Mouse (Mus musculus): Measurements from ENCODE around the gene Kansl1.

DNA sequence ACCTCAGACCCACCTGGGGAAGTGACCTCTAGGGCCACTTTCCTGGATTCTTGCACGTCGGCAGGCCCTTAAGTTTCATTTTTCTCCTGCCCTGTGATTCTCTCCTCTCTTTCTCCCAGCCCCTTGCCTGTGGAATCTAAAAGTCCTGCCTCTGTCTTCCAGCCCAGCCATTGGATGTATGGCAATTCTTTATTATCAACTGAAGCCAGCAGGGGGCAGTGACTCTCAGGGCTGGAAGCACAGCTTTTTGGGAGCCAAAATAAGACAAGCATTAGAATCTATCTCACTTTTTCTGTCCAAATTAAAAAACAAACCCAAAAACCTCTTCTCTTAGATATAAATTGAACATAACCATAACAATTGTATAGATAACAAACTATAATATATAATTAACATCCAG is 41.9 kb upstream of the Kansl1 start:
- TF ChIP-seq CTCF (IDR thresholded peaks at IDR 0.05; ENCODE audit: low read depth, low read length): peak; percentile 27; the same call in 1 of the 2 replicates
- no peak for TF ChIP-seq POLR2A (IDR thresholded peaks at IDR 0.05; ENCODE audit: borderline replicate concordance, low read depth, low read length)

Measured in bone marrow macrophage, adult 2 months (primary cell).